Mouse (Mus musculus): Measurements from ENCODE around the gene Kif3a. TPM values are rescaled to one million over a fixed set of nuclear protein-coding genes. Genes with fewer than 3 reads are reported as not detected.

Kif3a gene
- polyA plus RNA-seq, 2 experiments = 38.3 to 63.7 TPM

- Histone ChIP-seq H3K4me3 (replicated peaks; ENCODE audit: low read length) (no peak overlapping the region), H3K27me3 (ENCODE audit: control insufficient read depth, insufficient read depth, low read length) (no peaks in the 10 kb centered on the region), H3K4me1 (ENCODE audit: control insufficient read depth, insufficient read depth, low read length) (no peaks in the 10 kb centered on the region), H3K9ac (ENCODE audit: low read depth, low read length, severe bottlenecking) (no peak overlapping the region), H3K4me2 (replicated peaks; ENCODE audit: low read depth, low read length, severe bottlenecking) (no peak overlapping the region), H3K27ac (replicated peaks; ENCODE audit: low read depth, low read length) (no peak overlapping the region), H3K9me3 (ENCODE audit: control insufficient read depth, low read length) (no peaks in the 10 kb centered on the region), H3K36me3 (ENCODE audit: control insufficient read depth, insufficient read depth, low read length) (no peaks in the 10 kb centered on the region)
- no peak for TF ChIP-seq POLR2A (IDR thresholded peaks at IDR 0.05; ENCODE audit: borderline replicate concordance, extremely low read depth, insufficient read depth, insufficient read length)
- ATAC-seq (ENCODE audit: low FRiP score, low read depth) (no peak), DNase-seq (ENCODE audit: low spot score) (no peak)
- WGBS = 88% methylated on average over 8 of the region's 8 CpGs
Observed at GRCm38 (mm10) chr11:53615575-53615974, 48.4 kb downstream of the Kif3a start.

- DNase-seq (ENCODE audit: low spot score) (no peak), ATAC-seq (ENCODE audit: low FRiP score, low read depth) (no peak)
- Histone ChIP-seq H3K4me3 (replicated peaks; ENCODE audit: low read length) (no peak overlapping the region), H3K9me3 (ENCODE audit: control insufficient read depth, low read length) (no peaks in the 10 kb centered on the region), H3K9ac (ENCODE audit: low read depth, low read length, severe bottlenecking) (no peak overlapping the region), H3K4me2 (replicated peaks; ENCODE audit: low read depth, low read length, severe bottlenecking) (no peak overlapping the region), H3K4me1 (ENCODE audit: control insufficient read depth, insufficient read depth, low read length) (no peaks in the 10 kb centered on the region), H3K27me3 (ENCODE audit: control insufficient read depth, insufficient read depth, low read length) (no peaks in the 10 kb centered on the region), H3K36me3 (ENCODE audit: control insufficient read depth, insufficient read depth, low read length) (no peaks in the 10 kb centered on the region), H3K27ac (replicated peaks; ENCODE audit: low read depth, low read length) (no peak overlapping the region)
- TF ChIP-seq POLR2A (IDR thresholded peaks at IDR 0.05; ENCODE audit: borderline replicate concordance, extremely low read depth, insufficient read depth, insufficient read length) = no peak
- WGBS = 79% methylated on average over 8 of the region's 8 CpGs
Observed at GRCm38 (mm10) chr11:53616748-53617558, 49.8 kb downstream of the Kif3a start.

- no peaks in the 10 kb centered on the region for H3K4me1 ChIP-seq (ENCODE audit: control insufficient read depth, insufficient read depth, low read length)
- ATAC-seq (ENCODE audit: low FRiP score, low read depth) (no peak), DNase-seq (ENCODE audit: low spot score) (no peak)
- no peak overlapping the region for H3K9ac ChIP-seq (ENCODE audit: low read depth, low read length, severe bottlenecking)
- H3K4me3 ChIP-seq (replicated peaks; ENCODE audit: low read length) = no peak overlapping the region
- H3K27ac ChIP-seq (replicated peaks; ENCODE audit: low read depth, low read length) = no peak overlapping the region
- no peak for TF ChIP-seq POLR2A (IDR thresholded peaks at IDR 0.05; ENCODE audit: borderline replicate concordance, extremely low read depth, insufficient read depth, insufficient read length)
- 67% methylated on average over 4 of the region's 4 CpGs for WGBS
- no peaks in the 10 kb centered on the region for H3K27me3 ChIP-seq (ENCODE audit: control insufficient read depth, insufficient read depth, low read length)
- no peaks in the 10 kb centered on the region for H3K36me3 ChIP-seq (ENCODE audit: control insufficient read depth, insufficient read depth, low read length)
- no peak overlapping the region for H3K4me2 ChIP-seq (replicated peaks; ENCODE audit: low read depth, low read length, severe bottlenecking)
- H3K9me3 ChIP-seq (ENCODE audit: control insufficient read depth, low read length) = no peaks in the 10 kb centered on the region
Observed at GRCm38 (mm10) chr11:53617562-53618109, 50.5 kb downstream of the Kif3a start.

- Histone ChIP-seq H3K36me3 (ENCODE audit: control insufficient read depth, insufficient read depth, low read length) (no peaks in the 10 kb centered on the region), H3K9me3 (ENCODE audit: control insufficient read depth, low read length) (no peaks in the 10 kb centered on the region), H3K4me3 (replicated peaks; ENCODE audit: low read length) (no peak within 1 kb of the TSS), H3K4me1 (ENCODE audit: control insufficient read depth, insufficient read depth, low read length) (no peaks in the 10 kb centered on the region), H3K27me3 (ENCODE audit: control insufficient read depth, insufficient read depth, low read length) (no peaks in the 10 kb centered on the region), H3K4me2 (replicated peaks; ENCODE audit: low read depth, low read length, severe bottlenecking) (no peak within 1 kb of the TSS), H3K27ac (replicated peaks; ENCODE audit: low read depth, low read length) (no peak within 1 kb of the TSS), H3K9ac (ENCODE audit: low read depth, low read length, severe bottlenecking) (no peak within 1 kb of the TSS)
- 82% methylated on average over 7 of the region's 7 CpGs for WGBS
- TF ChIP-seq POLR2A (IDR thresholded peaks at IDR 0.05; ENCODE audit: borderline replicate concordance, extremely low read depth, insufficient read depth, insufficient read length) = no peak
- no peak for ATAC-seq (ENCODE audit: low FRiP score, low read depth)
- DNase-seq (ENCODE audit: low spot score) = no peak
Observed at GRCm38 (mm10) chr11:53618619-53619198, 51.5 kb downstream of the Kif3a start, which contains the start of gene Il4. Gene Il4, minus strand, starts transcription at chr11:53618669.

GRCm38 (mm10) chr11:53619428-53619827, 52.2 kb downstream of the Kif3a start:
- Histone ChIP-seq H3K4me3 (replicated peaks; ENCODE audit: low read length) (no peak overlapping the region), H3K27ac (replicated peaks; ENCODE audit: low read depth, low read length) (no peak overlapping the region), H3K36me3 (ENCODE audit: control insufficient read depth, insufficient read depth, low read length) (no peaks in the 10 kb centered on the region), H3K27me3 (ENCODE audit: control insufficient read depth, insufficient read depth, low read length) (no peaks in the 10 kb centered on the region), H3K9me3 (ENCODE audit: control insufficient read depth, low read length) (no peaks in the 10 kb centered on the region), H3K9ac (ENCODE audit: low read depth, low read length, severe bottlenecking) (no peak overlapping the region), H3K4me2 (replicated peaks; ENCODE audit: low read depth, low read length, severe bottlenecking) (no peak overlapping the region), H3K4me1 (ENCODE audit: control insufficient read depth, insufficient read depth, low read length) (no peaks in the 10 kb centered on the region)
- no peak for TF ChIP-seq POLR2A (IDR thresholded peaks at IDR 0.05; ENCODE audit: borderline replicate concordance, extremely low read depth, insufficient read depth, insufficient read length)
- WGBS = 61% methylated on average over 6 of the region's 6 CpGs
- ATAC-seq (ENCODE audit: low FRiP score, low read depth) (no peak), DNase-seq (ENCODE audit: low spot score) (no peak)
